Mouse (Mus musculus) activated CD4-positive, CD25-positive, alpha-beta regulatory T cell, adult 9 weeks (primary cell): ENCODE data around the gene Ank2. TPM values are rescaled to one million over a fixed set of nuclear protein-coding genes. Genes with fewer than 3 reads are reported as not detected.

Experiments
- polyA plus RNA-seq: library from polyadenylated mRNA; unstranded; fragments of 100-300 nt; shearing (Covaris generic); gene quantifications from one replicate; pipeline ENCODE4 v1.2.1, GENCODE M21; 2017

Gene Ank2
- 0.53 TPM for polyA plus RNA-seq

DNA sequence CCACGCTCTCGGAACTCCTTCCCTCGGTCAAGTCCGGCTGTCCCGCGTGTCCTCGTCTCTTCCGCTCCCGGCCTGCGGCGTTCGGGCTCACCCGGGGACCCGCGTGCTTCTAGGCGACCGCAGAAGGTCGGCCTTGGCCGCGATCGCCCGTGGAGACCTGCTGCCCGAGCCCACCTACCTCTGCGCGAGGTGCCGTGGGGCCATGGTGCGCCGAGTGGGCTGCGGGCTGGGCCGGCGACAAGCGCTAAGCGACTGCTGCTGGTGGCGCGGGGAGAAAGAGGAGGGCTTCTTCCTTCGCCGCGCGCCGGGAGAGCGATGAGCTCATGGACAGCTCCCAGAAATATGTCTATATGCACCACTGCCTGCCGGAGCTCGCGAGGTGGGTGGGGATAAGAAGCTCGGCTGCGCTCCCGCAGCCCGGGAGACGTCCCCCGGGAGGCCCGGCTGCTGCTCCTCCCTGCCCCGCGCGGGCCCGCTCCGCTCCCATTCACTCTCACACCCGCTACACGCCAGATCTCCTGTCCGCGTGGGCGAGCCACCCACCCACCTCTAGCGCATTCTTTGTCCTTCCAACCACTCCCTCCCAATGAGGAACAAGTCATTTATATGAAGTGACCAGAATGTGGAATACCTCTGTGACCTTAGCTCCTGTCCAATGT is at the start of gene Ank2:
Gene Ank2, minus strand, starts transcription at position 609 of the 659 bp plus-strand sequence.

Other genes starting within 250 kb of the Ank2 start
- 46.1 TPM for gene Larp7, start 54.0 kb upstream of the Ank2 start, polyA plus RNA-seq
- gene Zgrf1, start 54.1 kb upstream of the Ank2 start, polyA plus RNA-seq, result 3.8 TPM
- gene Neurog2, start 133.8 kb upstream of the Ank2 start, polyA plus RNA-seq, result not detected